Mouse (Mus musculus) limb, embryonic 14.5 days (tissue): ENCODE results near the gene Scaf4. TPM values are rescaled to one million over a fixed set of nuclear protein-coding genes. Genes with fewer than 3 reads are reported as not detected.

Experiments
- ATAC-seq: fragments of 200-750 bp; cut with Nextera tagmentation; 2 replicates; pipeline ENCODE4 v1.8.0; 2017; ENCODE audit warnings: low read depth, moderate number of reproducible peaks, moderate TSS enrichment; ENCODE audit not compliant: low FRiP score
- DNase-seq: peaks from one replicate; pipeline ENCODE4 v3.0.0-alpha.2; 2015; ENCODE audit warnings: low spot score
- H3K27ac ChIP-seq: fragments of 300-500 bp; sonication (generic); replicated peaks from 2 replicates; pipeline ENCODE4 v1.5.1; 2014; ENCODE audit warnings: low read depth, mild to moderate bottlenecking, low read length, moderate library complexity, mixed read lengths
- H3K27me3 ChIP-seq: fragments of 300-500 bp; sonication (generic); 2 replicates; pipeline ENCODE4 v1.6.1; 2014; ENCODE audit warnings: low read length, mixed read lengths; ENCODE audit not compliant: control insufficient read depth, insufficient read depth
- H3K36me3 ChIP-seq: fragments of 300-500 bp; sonication (generic); 2 replicates; pipeline ENCODE4 v1.6.1; 2014; ENCODE audit warnings: mild to moderate bottlenecking, low read length, moderate library complexity, mixed read lengths; ENCODE audit not compliant: control insufficient read depth, insufficient read depth
- H3K4me1 ChIP-seq: fragments of 300-500 bp; sonication (generic); 2 replicates; pipeline ENCODE4 v1.6.1; 2014; ENCODE audit warnings: antibody characterized with exemption, low read length, mixed read lengths; ENCODE audit not compliant: control insufficient read depth, insufficient read depth
- H3K4me2 ChIP-seq: fragments of 300-500 bp; sonication (generic); replicated peaks from 2 replicates; pipeline ENCODE4 v1.6.1; 2014; ENCODE audit warnings: low read depth, mild to moderate bottlenecking, low read length, moderate library complexity; ENCODE audit not compliant: severe bottlenecking
- H3K4me3 ChIP-seq: fragments of 300-500 bp; sonication (generic); replicated peaks from 2 replicates; pipeline ENCODE4 v1.5.1; 2014; ENCODE audit warnings: low read length
- H3K9ac ChIP-seq: fragments of 300-500 bp; sonication (generic); 2 replicates; pipeline ENCODE4 v1.6.1; 2014; ENCODE audit warnings: mild to moderate bottlenecking, low read depth, low read length, moderate library complexity; ENCODE audit not compliant: severe bottlenecking
- H3K9me3 ChIP-seq: fragments of 300-500 bp; sonication (generic); 2 replicates; pipeline ENCODE4 v1.6.1; 2016; ENCODE audit warnings: low read length; ENCODE audit not compliant: control insufficient read depth
- POLR2A ChIP-seq: fragments of 200-500 bp; IDR thresholded peaks from 2 replicates; pipeline ENCODE4 v1.8.0; 2012; ENCODE audit warnings: inconsistent platforms, mild to moderate bottlenecking, moderate library complexity, borderline replicate concordance; ENCODE audit not compliant: insufficient read depth, insufficient read length; ENCODE audit errors: extremely low read depth
- WGBS: fragments of 180-500 bp; shearing (Covaris S2); extraction: QIAGEN DNeasy Blood & Tissue Kit; methylation state at CpG from one replicate; pipeline ENCODE4 v1.1.7; 2014; 5-methylcytosine and 5-hydroxymethylcytosine counted together
- polyA plus RNA-seq, 2 experiments: library from polyadenylated mRNA; depleted of rRNA in 1 of 2; stranded (reverse) in 1 of 2; unstranded in 1 of 2; fragments of >200 nt; fragmentation: Nextera tagmentation in 1 of 2; extraction: Ambion mirVana in 1 of 2; gene quantifications; 2 replicates each; pipeline versions ENCODE4 v1.2.1 to v1.2.3; 2012 to 2014

Gene Scaf4
- polyA plus RNA-seq, 2 experiments: 24.8 to 64.3 TPM

DNA sequence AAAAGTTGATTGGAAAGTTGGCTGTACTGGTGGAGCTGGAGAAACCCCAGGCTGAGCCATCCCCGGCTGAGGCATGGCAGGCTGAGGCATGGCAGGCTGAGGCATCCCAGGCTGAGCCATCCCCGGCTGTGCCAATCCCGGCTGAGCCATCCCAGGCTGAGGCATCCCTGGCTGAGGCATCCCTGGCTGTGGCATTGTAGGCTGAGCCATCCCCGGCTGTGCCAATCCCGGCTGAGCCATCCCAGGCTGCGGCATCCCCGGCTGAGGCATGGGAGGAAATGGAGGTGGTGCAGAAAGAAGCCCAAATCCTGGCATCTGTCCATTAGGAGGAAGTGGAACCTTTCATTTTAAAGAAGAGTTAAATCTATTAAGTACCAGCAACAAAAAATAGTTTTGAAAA lies 34.2 kb downstream of the Scaf4 start:
- H3K4me1 ChIP-seq: no peaks in the 10 kb centered on the region
- no peaks in the 10 kb centered on the region for H3K27me3 ChIP-seq
- no peak overlapping the region for H3K4me3 ChIP-seq
- no peak overlapping the region for H3K9ac ChIP-seq
- TF ChIP-seq POLR2A: no peak
- H3K36me3 ChIP-seq: peaks cover 75% of the 10 kb centered on the region
- WGBS: 94% methylated on average over 7 of the region's 7 CpGs
- DNase-seq (no peak), ATAC-seq (no peak)
- H3K4me2 ChIP-seq: no peak overlapping the region
- no peak overlapping the region for H3K27ac ChIP-seq
- H3K9me3 ChIP-seq: no peaks in the 10 kb centered on the region

DNA sequence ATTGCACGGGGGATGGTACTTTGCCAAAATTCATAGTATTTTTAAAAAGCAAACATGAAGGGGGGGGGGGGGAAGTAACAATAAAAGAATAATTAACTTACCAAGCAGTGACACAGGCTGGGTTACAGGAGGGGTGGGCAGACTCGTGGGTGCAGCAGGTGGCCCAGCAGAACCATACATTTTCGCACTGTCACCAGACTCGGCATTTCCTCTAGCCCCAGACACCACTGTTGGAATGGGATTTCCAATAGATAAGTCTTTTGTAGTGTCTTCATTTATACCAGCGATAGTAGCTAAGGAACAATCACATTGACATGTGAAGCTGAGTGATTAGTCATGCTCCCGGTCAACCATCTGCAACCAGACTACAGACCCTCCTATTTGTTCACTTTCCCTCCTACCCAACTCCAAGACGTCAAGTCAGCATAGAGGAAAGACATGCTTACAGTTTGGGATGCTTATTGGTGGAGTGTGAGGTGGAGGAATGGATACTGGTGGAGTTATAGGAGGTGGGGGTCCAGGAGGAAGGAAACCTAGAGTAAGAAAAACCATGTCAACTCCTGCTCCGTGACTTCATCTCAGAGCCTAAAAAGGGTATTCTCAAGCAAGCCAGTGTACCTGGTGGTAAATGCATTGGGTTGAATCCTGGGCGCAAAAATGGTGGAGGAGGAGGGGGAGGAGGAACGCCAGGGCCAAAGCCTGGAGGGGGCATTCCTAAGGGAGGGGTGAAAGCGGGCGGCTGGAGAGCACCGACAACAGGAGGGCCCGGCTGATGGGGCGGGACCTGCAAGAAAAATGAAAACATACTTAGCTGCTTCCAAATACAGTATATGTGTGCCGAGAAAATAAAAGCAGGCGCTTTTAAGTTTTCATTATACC lies 41.6 kb downstream of the Scaf4 start:
- no peak for TF ChIP-seq POLR2A
- Histone ChIP-seq H3K4me2 (no peak overlapping the region), H3K36me3 (peaks cover 78% of the 10 kb centered on the region), H3K27ac (no peak overlapping the region), H3K4me3 (no peak overlapping the region), H3K9ac (no peak overlapping the region), H3K27me3 (no peaks in the 10 kb centered on the region), H3K4me1 (no peaks in the 10 kb centered on the region), H3K9me3 (no peaks in the 10 kb centered on the region)
- DNase-seq (no peak), ATAC-seq (no peak)
- WGBS: 77% methylated on average over 17 of the region's 17 CpGs

DNA sequence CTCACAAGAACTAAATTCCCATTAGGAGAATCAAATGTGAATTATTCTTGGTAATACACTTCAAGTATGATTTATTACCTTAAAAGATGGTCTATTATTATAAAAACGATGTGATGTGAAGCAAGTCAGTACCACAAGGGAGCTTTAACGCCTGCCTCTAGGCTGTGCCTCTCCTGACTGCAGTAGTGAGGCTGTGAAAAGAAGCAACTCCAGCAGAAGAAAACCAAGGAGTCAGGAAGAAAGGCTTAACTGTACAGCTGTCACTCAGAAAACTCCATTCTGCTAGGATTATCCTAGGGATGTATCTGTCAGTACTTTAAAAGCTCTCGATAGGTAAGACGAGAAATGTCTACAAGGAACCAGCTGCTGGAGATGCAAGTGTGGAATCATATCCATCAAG lies 42.4 kb downstream of the Scaf4 start:
- Histone ChIP-seq H3K4me2 (no peak overlapping the region), H3K27ac (no peak overlapping the region), H3K9me3 (no peaks in the 10 kb centered on the region), H3K36me3 (peaks cover 73% of the 10 kb centered on the region), H3K27me3 (no peaks in the 10 kb centered on the region), H3K4me3 (no peak overlapping the region), H3K4me1 (no peaks in the 10 kb centered on the region), H3K9ac (no peak overlapping the region)
- WGBS: 83% methylated on average over 4 of the region's 4 CpGs
- no peak for ATAC-seq
- no peak for DNase-seq
- no peak for TF ChIP-seq POLR2A

DNA sequence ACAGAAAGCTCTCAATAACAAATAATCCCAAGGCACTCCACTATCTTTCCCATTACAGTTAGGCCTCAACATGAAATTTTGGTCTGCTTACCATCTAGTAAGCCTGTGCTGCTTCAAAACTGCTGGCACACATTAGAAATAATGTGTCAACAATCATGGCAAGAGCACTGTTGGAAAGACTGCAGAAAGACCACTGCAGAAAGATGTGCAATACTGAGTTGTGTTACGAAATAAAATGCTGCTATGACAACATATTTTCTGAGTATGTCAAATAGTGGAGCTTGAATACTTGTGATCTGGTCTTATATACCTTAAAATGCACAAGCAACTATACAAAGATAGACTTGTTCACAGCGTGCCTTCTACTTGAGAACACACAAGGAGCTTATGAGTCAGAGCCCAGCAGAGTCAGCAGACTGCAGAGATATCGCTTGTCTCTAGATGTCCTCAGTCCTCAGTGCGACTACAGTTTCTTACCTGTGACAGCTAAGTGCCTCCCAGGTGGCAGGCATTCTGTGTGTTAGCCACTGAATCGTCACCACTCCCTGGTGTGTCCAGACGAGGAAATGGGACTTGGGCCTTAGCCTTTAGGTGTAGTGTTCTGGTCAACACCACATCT lies 45.1 kb downstream of the Scaf4 start:
- ATAC-seq (no peak), DNase-seq (no peak)
- Histone ChIP-seq H3K4me1 (no peaks in the 10 kb centered on the region), H3K9ac (no peak overlapping the region), H3K4me2 (no peak overlapping the region), H3K27ac (no peak overlapping the region), H3K36me3 (peaks cover 59% of the 10 kb centered on the region), H3K9me3 (no peaks in the 10 kb centered on the region), H3K4me3 (no peak overlapping the region), H3K27me3 (no peaks in the 10 kb centered on the region)
- 81% methylated on average over 6 of the region's 6 CpGs for WGBS
- TF ChIP-seq POLR2A: no peak

DNA sequence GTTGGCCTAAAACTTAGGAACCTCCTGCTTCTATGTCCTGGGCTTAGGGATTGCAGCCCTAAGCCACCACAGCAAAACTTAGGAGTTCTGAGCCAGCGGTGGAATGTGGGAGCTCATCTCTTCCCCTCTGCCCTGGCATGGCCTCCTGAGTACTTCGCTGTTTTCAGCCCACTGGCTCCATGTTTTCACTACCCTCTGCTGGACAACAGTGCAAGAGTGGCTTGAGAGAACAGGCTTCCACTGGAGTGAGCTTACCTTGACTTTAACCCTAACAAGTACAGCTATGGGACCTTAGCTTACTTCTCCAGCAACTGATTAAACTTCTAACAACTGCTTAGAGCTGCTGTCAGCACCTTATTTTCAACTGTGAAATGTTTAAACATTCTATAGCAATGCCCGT lies 49.1 kb downstream of the Scaf4 start:
- Histone ChIP-seq H3K4me2 (no peak overlapping the region), H3K4me3 (no peak overlapping the region), H3K36me3 (peaks cover 36% of the 10 kb centered on the region), H3K9ac (no peak overlapping the region), H3K4me1 (no peaks in the 10 kb centered on the region), H3K27me3 (no peaks in the 10 kb centered on the region), H3K9me3 (no peaks in the 10 kb centered on the region), H3K27ac (no peak overlapping the region)
- no peak for ATAC-seq
- DNase-seq: no peak
- 90% methylated on average over 3 of the region's 3 CpGs for WGBS
- no peak for TF ChIP-seq POLR2A
